Mouse (Mus musculus) limb, embryonic 13.5 days (tissue): ENCODE measurements around the gene Myh9. TPM values are rescaled to one million over a fixed set of nuclear protein-coding genes. Genes with fewer than 3 reads are reported as not detected.
A peak's percentile ranks its signal among the peaks of the same experiment; 100 is the strongest.

Experiments
- ATAC-seq: fragments of 200-750 bp; cut with Nextera tagmentation; 2 replicates; pipeline ENCODE4 v1.8.0; 2017; ENCODE audit warnings: low read depth, moderate number of reproducible peaks, moderate TSS enrichment; ENCODE audit not compliant: low FRiP score
- H3K27ac ChIP-seq: fragments of 300-500 bp; sonication (generic); 2 replicates; pipeline ENCODE4 v1.5.1; 2015; ENCODE audit warnings: inconsistent platforms, mild to moderate bottlenecking, moderate library complexity
- H3K27me3 ChIP-seq: fragments of 300-500 bp; sonication (generic); 2 replicates; pipeline ENCODE4 v1.6.1; 2015; ENCODE audit warnings: mild to moderate bottlenecking, inconsistent platforms
- H3K36me3 ChIP-seq: fragments of 300-500 bp; sonication (generic); 2 replicates; pipeline ENCODE4 v1.6.1; 2015; ENCODE audit warnings: inconsistent platforms, mild to moderate bottlenecking, moderate library complexity
- H3K4me1 ChIP-seq: fragments of 300-500 bp; sonication (generic); 2 replicates; pipeline ENCODE4 v1.6.1; 2015; ENCODE audit warnings: inconsistent platforms
- H3K4me2 ChIP-seq: fragments of 300-500 bp; sonication (generic); replicated peaks from 2 replicates; pipeline ENCODE4 v1.6.1; 2015; ENCODE audit warnings: inconsistent platforms, mild to moderate bottlenecking, moderate library complexity
- H3K4me3 ChIP-seq: fragments of 300-500 bp; sonication (generic); 2 replicates; pipeline ENCODE4 v1.5.1; 2015; ENCODE audit warnings: moderate library complexity, mild to moderate bottlenecking, inconsistent platforms
- H3K9ac ChIP-seq: fragments of 300-500 bp; sonication (generic); 2 replicates; pipeline ENCODE4 v1.6.1; 2015; ENCODE audit warnings: mild to moderate bottlenecking, inconsistent platforms
- H3K9me3 ChIP-seq: fragments of 300-500 bp; sonication (generic); 2 replicates; pipeline ENCODE4 v1.6.1; 2016; ENCODE audit warnings: inconsistent platforms
- WGBS: fragments of 180-500 bp; shearing (Covaris S2); methylation state at CpG from one replicate; pipeline ENCODE4 v1.1.7; 2015; 5-methylcytosine and 5-hydroxymethylcytosine counted together
- polyA plus RNA-seq: library from polyadenylated mRNA; unstranded; fragments of >200 nt; fragmentation: Nextera tagmentation; extraction: Ambion mirVana; gene quantifications from 2 replicates; pipeline ENCODE4 v1.2.1, GENCODE M21; 2015

Gene Myh9
- polyA plus RNA-seq, 1 experiment from 2014 or later, result 38.1 TPM

DNA sequence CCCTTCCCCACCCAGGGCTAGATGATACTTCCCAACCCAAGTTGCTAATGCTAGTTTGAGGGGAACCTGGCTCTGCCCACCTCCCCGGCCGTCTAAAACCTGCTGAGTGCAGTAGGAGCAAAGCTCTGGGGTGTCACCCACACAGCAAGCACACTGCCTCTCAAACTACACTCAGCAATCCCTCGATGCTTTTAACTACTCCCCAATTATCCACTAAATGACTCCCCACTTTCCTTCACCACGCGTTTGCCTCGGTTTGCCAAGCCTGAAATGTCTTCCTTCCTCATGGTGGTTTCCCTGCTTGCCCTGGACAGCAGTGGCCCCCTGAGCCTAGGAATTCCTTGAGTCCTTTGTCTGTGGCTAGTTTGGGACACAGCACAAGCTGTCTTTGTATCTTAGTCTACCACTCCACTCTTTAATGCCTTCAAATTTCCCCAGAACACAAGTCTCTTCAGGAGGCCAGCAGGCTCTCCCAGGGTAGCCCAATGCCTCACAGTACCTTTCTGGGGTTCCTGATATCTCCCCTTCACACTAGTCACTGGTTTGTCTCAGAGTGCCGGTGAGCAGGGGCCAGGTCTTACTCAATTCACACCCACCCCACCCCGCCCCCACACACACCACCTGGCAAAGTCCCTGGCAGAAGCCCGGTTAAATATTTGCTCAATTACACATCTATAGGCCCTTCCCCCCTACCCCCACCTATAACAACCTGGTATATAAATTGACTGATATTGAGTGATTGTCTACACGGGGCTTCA is 2.3 kb downstream of the Myh9 start:
- ATAC-seq, result no peak
- Histone ChIP-seq H3K4me2 (peak overlapping the region; percentile 95), H3K27ac (peak overlapping the region; percentile 65), H3K27me3 (no peaks in the 10 kb centered on the region), H3K4me3 (peak overlapping the region; percentile 96), H3K36me3 (no peaks in the 10 kb centered on the region), H3K9me3 (no peaks in the 10 kb centered on the region), H3K9ac (peak overlapping the region; percentile 91), H3K4me1 (peaks cover 64% of the 10 kb centered on the region)
- WGBS, result 12% methylated on average over 10 of the region's 10 CpGs

DNA sequence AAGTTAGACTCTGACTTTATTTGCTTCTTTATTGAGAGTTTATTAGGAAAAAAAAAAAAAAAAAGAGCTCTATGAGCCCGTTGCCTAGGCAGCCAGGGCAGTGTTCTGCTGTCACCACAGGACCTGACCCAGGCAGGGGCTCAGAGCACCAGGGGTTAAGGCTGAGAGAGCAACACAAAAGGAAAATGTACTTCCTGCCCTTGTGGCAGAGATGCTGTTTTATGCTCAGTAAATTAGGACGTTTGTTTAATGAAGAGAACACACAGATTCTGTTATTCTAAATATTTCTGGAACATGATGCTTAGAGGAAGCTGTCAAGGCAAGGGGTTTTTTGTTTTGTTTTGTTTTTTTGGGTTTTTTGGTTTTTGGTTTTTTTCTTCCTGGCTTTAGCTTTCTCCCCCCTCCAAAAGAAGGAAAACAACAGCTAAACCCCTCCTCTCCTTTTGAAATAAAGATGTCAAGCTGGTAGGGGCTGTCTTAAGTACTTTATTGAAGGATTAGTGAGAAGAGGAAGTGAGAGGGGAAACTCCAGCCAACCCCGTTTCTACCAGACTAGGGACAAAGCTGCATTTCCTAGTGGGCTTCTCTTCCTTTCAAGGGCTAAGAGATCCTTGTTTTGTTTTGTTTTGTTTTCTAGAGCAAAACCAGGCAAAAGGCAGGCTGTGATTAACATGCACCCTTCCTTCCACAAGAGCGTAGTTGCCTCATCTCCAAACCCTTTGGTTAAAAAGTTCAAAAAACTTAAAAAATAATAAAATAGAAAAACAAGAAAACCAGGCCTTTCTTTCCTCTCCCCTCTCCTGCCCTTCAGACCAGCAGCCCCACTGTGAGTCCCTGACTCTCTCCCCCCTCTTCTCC is 3.2 kb downstream of the Myh9 start:
- no peaks in the 10 kb centered on the region for H3K36me3 ChIP-seq
- no peak for ATAC-seq
- peak overlapping the region; percentile 96 for H3K4me3 ChIP-seq

DNA sequence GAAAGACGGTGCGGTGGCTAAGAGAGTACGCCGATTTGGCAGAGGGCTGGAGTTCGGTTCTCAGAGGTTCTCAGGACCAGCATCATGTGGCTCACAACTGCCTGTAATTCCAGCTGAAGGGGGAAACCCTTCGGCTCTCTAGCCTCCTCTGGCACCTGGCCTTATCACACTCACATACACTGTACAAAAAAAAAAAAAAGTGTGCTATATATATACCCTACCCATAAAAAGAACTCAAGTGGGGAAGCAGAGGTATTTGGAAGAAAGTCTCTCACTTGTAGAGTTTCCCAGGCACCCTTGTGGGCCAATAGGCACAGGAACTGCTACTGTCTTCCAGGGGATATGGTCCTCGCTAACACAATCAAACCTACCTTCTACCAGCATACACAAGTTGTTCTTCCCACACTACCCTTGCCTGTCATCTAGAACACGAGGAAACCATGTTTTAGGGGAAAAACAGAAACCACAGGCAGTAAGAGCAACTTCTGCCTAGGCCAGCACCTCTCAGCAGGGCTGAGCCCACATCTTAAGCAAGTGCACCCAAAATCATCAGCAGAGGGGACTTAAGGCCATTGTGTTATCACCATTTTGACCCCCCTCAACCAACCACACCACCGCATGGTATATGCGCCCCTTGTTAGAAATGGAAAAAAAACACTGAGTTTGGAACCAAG is 4.4 kb downstream of the Myh9 start:
- no peak for ATAC-seq
- Histone ChIP-seq H3K27ac (peak overlapping the region; percentile 39; the same call in 1 of the 2 replicates), H3K27me3 (no peaks in the 10 kb centered on the region), H3K4me3 (no peak overlapping the region), H3K9me3 (no peaks in the 10 kb centered on the region), H3K4me2 (peak overlapping the region; percentile 95), H3K4me1 (peaks cover 71% of the 10 kb centered on the region), H3K36me3 (0 out of 2 replicates have a peak, but pooled peaks cover under 1% of the 10 kb centered on the region), H3K9ac (no peak overlapping the region)
- 66% methylated on average over 10 of the region's 10 CpGs for WGBS

More for the DNA sequence above, 3.2 kb downstream of the Myh9 start:
- H3K9ac ChIP-seq, result peak overlapping the region; percentile 91
- WGBS, result 13% methylated on average over 4 of the region's 4 CpGs
- H3K4me2 ChIP-seq, result peak overlapping the region; percentile 95
- no peaks in the 10 kb centered on the region for H3K9me3 ChIP-seq
- H3K4me1 ChIP-seq, result peaks cover 71% of the 10 kb centered on the region
- peak overlapping the region; percentile 65 for H3K27ac ChIP-seq
- no peaks in the 10 kb centered on the region for H3K27me3 ChIP-seq

DNA sequence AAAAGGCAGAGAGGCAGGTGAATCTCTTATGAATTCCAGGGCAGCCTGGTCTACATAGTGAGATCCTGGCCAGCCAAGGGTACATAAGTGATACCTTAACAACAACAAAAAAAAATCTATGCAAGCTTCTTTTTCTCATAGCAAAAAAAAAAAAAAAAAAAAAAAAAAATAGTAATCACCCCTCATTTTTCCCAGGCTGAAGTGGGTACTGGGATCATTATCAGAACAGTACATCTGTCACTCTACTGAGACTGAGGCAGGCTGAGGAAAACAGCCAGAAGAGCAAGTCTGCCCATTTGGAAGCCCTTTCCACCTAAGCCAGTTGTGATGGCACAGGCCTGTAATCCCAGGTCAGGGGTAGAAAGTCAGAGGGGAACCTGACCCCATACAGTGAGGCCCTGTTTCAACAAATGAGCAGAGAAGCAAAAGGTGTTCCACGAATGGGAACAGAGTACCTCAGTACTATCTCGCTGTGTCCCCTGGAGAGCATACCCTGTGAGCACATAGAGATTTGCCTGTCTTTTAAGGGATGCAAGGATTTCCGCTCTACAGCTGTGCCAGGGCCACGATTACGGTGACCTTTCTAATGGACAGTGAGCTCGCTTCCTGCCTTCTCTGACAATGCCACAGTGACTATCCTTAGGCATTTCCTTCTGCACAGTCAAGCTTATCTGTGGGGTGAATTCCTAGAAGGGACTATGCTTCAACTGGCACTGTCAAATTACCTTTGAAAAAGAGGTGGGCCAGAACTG is 5.1 kb downstream of the Myh9 start:
- 0 out of 2 replicates have a peak overlapping the region, but pooled peaks have one; percentile 45 for H3K9ac ChIP-seq
- no peaks in the 10 kb centered on the region for H3K27me3 ChIP-seq
- peak overlapping the region; percentile 22; the same call in 1 of the 2 replicates for H3K27ac ChIP-seq
- no peak for ATAC-seq
- H3K9me3 ChIP-seq, result no peaks in the 10 kb centered on the region
- 61% methylated on average over 6 of the region's 6 CpGs for WGBS
- H3K4me2 ChIP-seq, result 0 out of 2 replicates have a peak overlapping the region, but pooled peaks have one; percentile 4
- peaks cover 71% of the 10 kb centered on the region for H3K4me1 ChIP-seq
- H3K36me3 ChIP-seq, result 0 out of 2 replicates have a peak, but pooled peaks cover 6% of the 10 kb centered on the region
- no peak overlapping the region for H3K4me3 ChIP-seq

DNA sequence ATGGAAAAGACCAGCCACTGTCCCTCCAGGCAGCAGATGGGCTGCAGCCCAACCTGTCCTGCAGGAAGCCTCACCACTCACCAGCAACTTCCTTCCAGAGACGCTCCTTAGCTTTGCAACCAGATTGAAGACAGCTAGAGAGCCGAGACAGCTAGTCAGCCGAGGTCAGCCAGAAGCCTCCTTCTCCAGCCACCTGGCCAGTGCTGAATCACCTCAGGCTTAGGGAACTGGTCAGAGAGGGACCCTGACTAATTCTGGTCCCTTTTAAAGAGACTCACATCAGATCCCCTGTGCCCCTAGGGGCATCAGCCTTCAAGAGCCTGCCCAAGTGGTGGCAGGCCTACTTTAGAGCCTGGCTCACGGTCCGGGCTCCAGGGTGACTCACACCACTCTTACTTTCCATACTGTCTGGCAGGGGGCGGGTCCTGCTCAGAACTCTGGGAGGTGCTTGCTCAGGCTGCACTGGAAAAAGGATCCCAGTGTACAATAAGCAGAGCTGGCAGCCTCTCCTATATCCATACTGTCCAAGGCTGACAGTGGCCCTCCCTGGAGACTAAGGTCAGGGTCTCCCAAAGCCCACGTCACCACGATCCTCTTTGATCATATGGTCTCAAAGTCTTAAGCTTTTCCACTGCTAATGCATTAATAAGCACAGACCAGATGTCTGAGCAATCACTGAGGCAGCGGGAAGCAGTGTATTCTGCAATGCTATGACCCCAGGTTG is 5.9 kb downstream of the Myh9 start:
- WGBS, result 33% methylated on average over 9 of the region's 9 CpGs
- H3K4me3 ChIP-seq, result no peak overlapping the region
- H3K27ac ChIP-seq, result peak overlapping the region; percentile 65
- no peak for ATAC-seq
- H3K9ac ChIP-seq, result peak overlapping the region; percentile 45; the same call in 1 of the 2 replicates
- H3K4me1 ChIP-seq, result peaks cover 71% of the 10 kb centered on the region
- H3K36me3 ChIP-seq, result 0 out of 2 replicates have a peak, but pooled peaks cover 6% of the 10 kb centered on the region
- H3K4me2 ChIP-seq, result peak overlapping the region; percentile 12; the same call in 1 of the 2 replicates
- no peaks in the 10 kb centered on the region for H3K9me3 ChIP-seq
- H3K27me3 ChIP-seq, result no peaks in the 10 kb centered on the region

DNA sequence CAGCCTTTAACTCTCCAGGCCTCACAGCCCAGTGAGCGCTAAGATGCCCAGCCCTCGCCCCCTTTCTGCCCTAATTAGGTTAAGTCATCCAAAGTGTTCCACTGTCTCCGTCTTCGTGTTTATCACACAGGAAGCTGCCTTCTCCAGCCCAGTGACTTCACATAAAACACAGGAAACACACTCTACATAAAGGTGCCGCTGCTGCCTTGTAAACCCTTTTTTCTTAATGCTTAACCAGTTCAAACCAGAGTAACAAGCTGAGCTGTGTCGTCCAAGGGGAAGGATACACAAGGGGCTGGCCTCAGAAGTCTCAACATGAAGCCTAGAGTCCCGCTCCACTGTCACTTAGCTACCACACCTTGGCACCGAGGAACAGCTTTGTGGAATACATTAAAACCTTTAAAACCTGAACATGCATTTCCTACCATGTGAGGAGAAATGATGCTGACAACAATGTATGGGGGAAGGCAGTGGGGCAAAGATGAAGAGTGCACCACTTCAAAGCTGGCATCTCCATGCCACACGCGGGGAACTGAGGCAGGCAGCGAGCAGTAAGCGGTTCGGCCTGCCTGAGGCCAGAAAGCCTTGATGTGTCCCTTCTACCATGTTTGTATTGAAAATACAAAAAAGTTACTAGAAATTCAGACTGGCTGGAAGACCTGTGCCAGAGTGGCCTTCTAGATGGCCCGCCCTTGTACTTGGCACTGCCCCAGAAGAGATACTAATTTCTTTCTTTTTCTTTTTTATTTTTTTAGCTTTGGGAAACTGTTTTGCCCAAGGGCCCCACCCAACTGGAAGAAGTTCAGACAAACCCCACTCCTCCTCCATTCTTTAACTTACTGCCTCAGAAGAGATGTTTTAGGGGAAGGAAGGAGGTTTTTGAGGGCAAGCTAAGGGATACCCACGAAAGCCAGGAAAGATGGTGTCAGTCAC is 7.4 kb downstream of the Myh9 start:
- Histone ChIP-seq H3K4me2 (no peak overlapping the region), H3K4me3 (no peak overlapping the region), H3K9me3 (no peaks in the 10 kb centered on the region), H3K36me3 (0 out of 2 replicates have a peak, but pooled peaks cover 6% of the 10 kb centered on the region), H3K4me1 (peaks cover 56% of the 10 kb centered on the region), H3K9ac (no peak overlapping the region), H3K27ac (peak overlapping the region; percentile 28; the same call in 1 of the 2 replicates), H3K27me3 (no peaks in the 10 kb centered on the region)
- ATAC-seq, result no peak
- WGBS, result 58% methylated on average over 15 of the region's 15 CpGs

DNA sequence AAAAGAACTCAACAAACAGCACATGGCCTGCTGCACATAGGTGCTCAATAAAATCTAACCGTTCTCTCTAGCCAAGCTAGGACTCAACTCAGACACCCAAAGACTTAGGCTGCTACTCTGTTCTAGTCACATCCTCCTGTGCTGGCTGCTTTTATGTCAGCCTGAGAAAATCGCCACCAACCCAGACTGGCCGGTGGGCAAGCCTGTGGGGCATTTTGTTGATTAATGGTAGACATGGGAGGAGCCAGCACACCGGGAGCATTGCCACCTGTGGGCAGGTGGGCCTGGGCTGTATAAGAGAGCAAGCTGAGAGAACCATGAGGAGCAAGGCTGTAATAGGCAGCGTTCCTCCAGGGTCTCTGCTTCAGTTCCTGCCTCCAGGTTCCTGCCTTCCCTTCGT is 8.2 kb downstream of the Myh9 start:
- Histone ChIP-seq H3K9me3 (no peaks in the 10 kb centered on the region), H3K9ac (no peak overlapping the region), H3K27ac (no peak overlapping the region), H3K4me2 (no peak overlapping the region), H3K4me1 (peaks cover 48% of the 10 kb centered on the region), H3K4me3 (no peak overlapping the region), H3K27me3 (no peaks in the 10 kb centered on the region), H3K36me3 (0 out of 2 replicates have a peak, but pooled peaks cover 6% of the 10 kb centered on the region)
- 75% methylated on average over 6 of the region's 6 CpGs for WGBS
- no peak for ATAC-seq

DNA sequence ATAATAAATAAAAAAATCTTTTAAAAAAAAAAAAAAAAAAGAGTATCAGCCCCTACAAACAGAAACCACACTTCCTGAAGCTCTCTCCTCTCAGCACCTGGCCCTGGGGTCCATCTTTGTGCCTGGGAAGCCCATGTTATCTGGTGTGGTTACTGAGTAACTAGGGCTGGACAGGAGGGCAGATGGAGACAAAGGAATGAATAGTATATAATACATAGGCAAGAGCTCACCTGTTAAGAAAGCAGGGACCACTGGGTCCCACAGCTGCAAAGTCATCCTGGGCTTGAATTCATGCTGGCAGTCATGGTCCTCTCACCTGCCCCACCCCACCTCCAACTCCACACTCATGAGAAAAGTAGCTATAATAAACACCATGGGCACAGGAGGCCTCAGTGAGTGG is 8.9 kb downstream of the Myh9 start:
- peaks cover 45% of the 10 kb centered on the region for H3K4me1 ChIP-seq
- H3K27me3 ChIP-seq, result no peaks in the 10 kb centered on the region
- H3K9me3 ChIP-seq, result no peaks in the 10 kb centered on the region
- no peak overlapping the region for H3K4me2 ChIP-seq
- 0 out of 2 replicates have a peak, but pooled peaks cover 6% of the 10 kb centered on the region for H3K36me3 ChIP-seq
- no peak overlapping the region for H3K9ac ChIP-seq
- H3K27ac ChIP-seq, result no peak overlapping the region
- no peak overlapping the region for H3K4me3 ChIP-seq
- ATAC-seq, result no peak

DNA sequence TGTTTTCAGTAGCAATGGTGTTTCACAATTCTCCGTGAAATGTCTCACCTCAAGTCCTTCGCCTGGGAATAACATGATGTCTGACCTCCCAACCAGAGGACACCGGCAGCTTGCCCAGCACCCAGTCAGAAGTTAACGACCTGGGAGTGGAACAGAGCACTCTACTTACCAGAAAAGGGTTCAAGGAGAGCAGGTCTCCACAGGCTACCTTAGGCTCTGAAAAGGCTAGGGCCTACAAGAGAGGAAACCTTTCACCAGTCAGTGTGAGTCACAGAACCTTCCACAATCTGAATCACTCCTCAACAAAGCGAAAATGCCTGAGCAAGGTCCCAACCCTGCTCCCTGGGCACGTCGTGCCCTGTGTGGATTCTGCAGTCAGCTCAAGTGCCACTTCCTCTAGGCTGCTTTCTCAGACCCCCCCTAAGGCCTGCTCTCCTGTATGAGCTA is 9.5 kb downstream of the Myh9 start:
- 0 out of 2 replicates have a peak, but pooled peaks cover 6% of the 10 kb centered on the region for H3K36me3 ChIP-seq
- H3K9ac ChIP-seq, result no peak overlapping the region

More for the DNA sequence above, 9.5 kb downstream of the Myh9 start:
- ATAC-seq, result no peak
- 66% methylated on average over 7 of the region's 7 CpGs for WGBS
- Histone ChIP-seq H3K4me1 (peaks cover 45% of the 10 kb centered on the region), H3K27ac (no peak overlapping the region), H3K4me2 (no peak overlapping the region), H3K9me3 (no peaks in the 10 kb centered on the region), H3K27me3 (no peaks in the 10 kb centered on the region), H3K4me3 (no peak overlapping the region)
